Mouse (Mus musculus): ENCODE measurements around the gene Troap. TPM values are rescaled to one million over a fixed set of nuclear protein-coding genes. Genes with fewer than 3 reads are reported as not detected.

The Troap gene
- polyA plus RNA-seq, 2 experiments from 2014 or later = 3.6 to 4.4 TPM

GRCm38 (mm10) chr15:99114312-99115064 lies 40.1 kb downstream of the Troap start:
- no peak for ATAC-seq

GRCm38 (mm10) chr15:99115065-99115423 lies 40.7 kb downstream of the Troap start:
- no peak for ATAC-seq

GRCm38 (mm10) chr15:99116539-99116938 lies 42.2 kb downstream of the Troap start:
- ATAC-seq = no peak

GRCm38 (mm10) chr15:99120814-99121213 lies 46.4 kb downstream of the Troap start:
- no peak for ATAC-seq

GRCm38 (mm10) chr15:99122642-99123041 lies 48.3 kb downstream of the Troap start:
- no peak for ATAC-seq

GRCm38 (mm10) chr15:99125711-99126080 lies 51.3 kb downstream of the Troap start, which contains the start of gene Spats2:
Spats2 (plus strand) TSS chr15:99125916.
- no peak for ATAC-seq

GRCm38 (mm10) chr15:99126081-99126815 lies 51.9 kb downstream of the Troap start:
- ATAC-seq = no peak

- no peak for ATAC-seq
Measured at GRCm38 (mm10) chr15:99126816-99127365, 52.5 kb downstream of the Troap start.

- no peak for ATAC-seq
Measured at GRCm38 (mm10) chr15:99127851-99128522, 53.6 kb downstream of the Troap start.

- ATAC-seq = no peak
Measured at GRCm38 (mm10) chr15:99129441-99129840, 55.1 kb downstream of the Troap start.

GRCm38 (mm10) chr15:99129956-99130910 lies 55.9 kb downstream of the Troap start:
- no peak for ATAC-seq

Other genes with a start within 250 kb of the Troap start
- gene Prkag1, start 243.1 kb upstream of the Troap start, polyA plus RNA-seq (2017; shearing (Covaris generic)) = 100 to 1,000 TPM in 1 of 2 experiments, 10 to 100 TPM in 1; 98.2 to 133 TPM
- gene Kmt2d, start 203.4 kb upstream of the Troap start, polyA plus RNA-seq (2017; shearing (Covaris generic)) = 10 to 100 TPM; 21.7 to 29.2 TPM
- 1 to 10 TPM; 8.7 to 8.8 TPM for gene Rhebl1, start 180.0 kb upstream of the Troap start, polyA plus RNA-seq (2017; shearing (Covaris generic))
- gene Dhh, start 176.0 kb upstream of the Troap start, polyA plus RNA-seq (2017; shearing (Covaris generic)) = under 1 TPM; 0.11 to 0.15 TPM
- gene Lmbr1l, start 156.3 kb upstream of the Troap start, polyA plus RNA-seq (2017; shearing (Covaris generic)) = 10 to 100 TPM; 24.2 to 42.0 TPM
- gene Tuba1b, start 140.0 kb upstream of the Troap start, polyA plus RNA-seq (2017; shearing (Covaris generic)) = 100 to 1,000 TPM; 510 to 711 TPM
- gene Gm49450, start 121.0 kb upstream of the Troap start, polyA plus RNA-seq (2017; shearing (Covaris generic)) = not detected
- gene Tuba1a, start 120.9 kb upstream of the Troap start, polyA plus RNA-seq (2017; shearing (Covaris generic)) = 100 to 1,000 TPM; 243 to 273 TPM
- 100 to 1,000 TPM in 1 of 2 experiments, 10 to 100 TPM in 1; 98.3 to 120 TPM for gene Tuba1c, start 44.7 kb upstream of the Troap start, polyA plus RNA-seq (2017; shearing (Covaris generic))
- not detected for gene Prph, start 19.4 kb upstream of the Troap start, polyA plus RNA-seq (2017; shearing (Covaris generic))
- not detected for gene C1ql4, start 13.2 kb downstream of the Troap start, polyA plus RNA-seq (2017; shearing (Covaris generic))
- not detected for gene Dnajc22, start 18.6 kb downstream of the Troap start, polyA plus RNA-seq (2017; shearing (Covaris generic))
- gene Spats2, start 51.3 kb downstream of the Troap start, polyA plus RNA-seq (2017; shearing (Covaris generic)) = not detected
- gene Kcnh3, start 150.3 kb downstream of the Troap start, polyA plus RNA-seq (2017; shearing (Covaris generic)) = not detected
- gene Mcrs1, start 177.4 kb downstream of the Troap start, polyA plus RNA-seq (2017; shearing (Covaris generic)) = 10 to 100 TPM; 54.8 to 55.6 TPM
- 1 to 10 TPM; 3.9 to 7.4 TPM for gene Prpf40b, start 220.5 kb downstream of the Troap start, polyA plus RNA-seq (2017; shearing (Covaris generic))
- under 1 TPM; 0.24 to 0.30 TPM for gene Fam186b, start 221.3 kb downstream of the Troap start, polyA plus RNA-seq (2017; shearing (Covaris generic))

Data from activated CD4-positive, CD25-positive, alpha-beta regulatory T cell, adult 4 months (primary cell).